Mouse (Mus musculus) C2C12 (cell line): ENCODE measurements at regions not wholly inside any gene's neighbourhood (a gene's known extent, or its start where the extent isn't known, plus 50 kb on each side); places are given as distances from the start of the nearest gene placed in this dataset.

Experiments
- CEBPB ChIP-seq: IDR thresholded peaks from one replicate; pipeline ENCODE4 v1.6.1; 2011; ENCODE audit warnings: low read depth, mild to moderate bottlenecking, control low read depth, moderate library complexity
- CTCF ChIP-seq: IDR thresholded peaks from one replicate; pipeline ENCODE4 v1.5.1; 2011; ENCODE audit not compliant: control insufficient read depth, insufficient read depth, insufficient read length
- FOSL1 ChIP-seq: IDR thresholded peaks from one replicate; pipeline ENCODE4 v1.8.0; 2011; ENCODE audit warnings: mild to moderate bottlenecking, low read length; ENCODE audit not compliant: poor library complexity, insufficient read depth, severe bottlenecking
- MAX ChIP-seq: IDR thresholded peaks from one replicate; pipeline ENCODE4 v1.6.1; 2011; ENCODE audit warnings: mild to moderate bottlenecking, control low read depth
- MYOD1 ChIP-seq: IDR thresholded peaks from one replicate; pipeline ENCODE4 v1.6.1; 2011; ENCODE audit warnings: low read depth; ENCODE audit not compliant: control insufficient read depth, insufficient read length
- MYOG ChIP-seq: IDR thresholded peaks from one replicate; pipeline ENCODE4 v1.6.1; 2011; ENCODE audit not compliant: control insufficient read depth, insufficient read length; ENCODE audit errors: extremely low read depth
- USF1 ChIP-seq: IDR thresholded peaks from one replicate; pipeline ENCODE4 v1.6.1; 2011; ENCODE audit warnings: low read depth, mild to moderate bottlenecking, control low read depth, moderate library complexity

DNA sequence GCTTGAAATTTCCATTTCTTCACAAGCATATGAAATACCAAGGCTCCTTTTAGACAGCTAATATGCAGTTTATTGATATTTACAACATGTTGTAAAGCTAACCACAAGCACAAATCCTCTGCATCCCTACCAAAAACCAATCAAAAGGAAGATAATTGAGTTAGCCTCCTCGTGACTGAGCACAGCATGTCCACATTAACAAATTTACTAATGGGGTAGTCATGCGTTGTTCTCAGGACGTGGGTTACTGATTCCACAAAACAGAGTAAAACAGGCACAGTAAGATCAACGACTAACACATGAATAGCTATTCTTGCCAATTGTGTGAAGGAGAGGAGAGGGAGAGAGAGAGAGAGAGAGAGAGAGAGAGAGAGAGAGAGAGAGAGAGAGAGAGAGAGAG lies 169.3 kb upstream of the Lyplal1 start:
- TF ChIP-seq USF1: no peak
- no peak for TF ChIP-seq MAX
- TF ChIP-seq CTCF: no peak
- TF ChIP-seq MYOG: no peak
- no peak for TF ChIP-seq CEBPB
- TF ChIP-seq MYOD1: no peak
- no peak for TF ChIP-seq FOSL1
